Mouse (Mus musculus) ovary, adult 2 months (tissue): Measurements from ENCODE around the gene Taf7l. TPM values are rescaled to one million over a fixed set of nuclear protein-coding genes. Genes with fewer than 3 reads are reported as not detected.

Source experiments
- polyA plus RNA-seq: library from polyadenylated mRNA; depleted of rRNA; stranded (reverse); fragments of >200 nt; gene quantifications from 2 replicates; pipeline ENCODE4 v1.2.3, GENCODE M21; 2012; rRNA removed

Gene Taf7l
- not detected in 2 replicates for polyA plus RNA-seq

DNA sequence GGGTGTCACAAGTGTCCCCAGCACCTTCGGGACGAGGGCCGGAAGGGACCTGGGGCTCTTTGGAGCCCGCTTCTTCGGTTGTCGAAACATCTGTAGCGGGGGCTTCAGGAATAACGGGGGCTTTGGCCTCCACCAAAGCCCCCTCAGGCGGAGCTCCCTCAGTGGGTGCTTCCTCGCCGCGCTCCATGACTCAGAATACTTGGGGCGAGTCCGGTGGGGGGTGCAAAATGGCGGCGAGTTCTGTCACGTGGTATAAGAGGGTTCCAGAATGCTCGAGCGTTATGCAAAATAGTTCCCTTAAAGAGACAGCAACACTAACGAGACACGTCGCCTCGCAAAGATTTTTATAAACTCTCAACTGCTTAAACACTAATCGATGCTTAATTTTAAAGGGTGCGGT lies at the start of gene Taf7l:
Gene Taf7l, minus strand, starts transcription at position 201 of the 400 bp plus-strand sequence.

Other genes starting within 250 kb of the Taf7l start
- 5.6 and 7.7 TPM in 2 replicates for gene Trmt2b, start 199.5 kb downstream of the Taf7l start, polyA plus RNA-seq
- gene Tmem35a, start 181.3 kb downstream of the Taf7l start, polyA plus RNA-seq, result 11.7 and 14.8 TPM in 2 replicates
- 0.57 and 1.0 TPM in 2 replicates for gene Cenpi, start 168.4 kb downstream of the Taf7l start, polyA plus RNA-seq
- gene Drp2, start 71.9 kb downstream of the Taf7l start, polyA plus RNA-seq, result 3.1 and 4.0 TPM in 2 replicates
- 0.53 and 0.89 TPM in 2 replicates for gene Timm8a1, start 65.4 kb upstream of the Taf7l start, polyA plus RNA-seq
- 0.07 and 0.26 TPM in 2 replicates for gene Btk, start 107.1 kb upstream of the Taf7l start, polyA plus RNA-seq
- 119 and 151 TPM in 2 replicates for gene Rpl36a, start 109.2 kb upstream of the Taf7l start, polyA plus RNA-seq
- gene Gla, start 124.6 kb upstream of the Taf7l start, polyA plus RNA-seq, result 1.5 and 2.1 TPM in 2 replicates
- gene Hnrnph2, start 124.7 kb upstream of the Taf7l start, polyA plus RNA-seq, result 4.6 and 6.8 TPM in 2 replicates
- gene Armcx4, start 210.0 kb upstream of the Taf7l start, polyA plus RNA-seq, result 1.2 and 1.4 TPM in 2 replicates
- 3.7 and 4.2 TPM in 2 replicates for gene Armcx1, start 241.5 kb upstream of the Taf7l start, polyA plus RNA-seq